Mouse (Mus musculus) stomach, embryonic 15.5 days (tissue): ENCODE results near the gene Psmd12. TPM values are rescaled to one million over a fixed set of nuclear protein-coding genes. Genes with fewer than 3 reads are reported as not detected.

Source experiments
- ATAC-seq: fragments of 200-750 bp; cut with Nextera tagmentation; 2 replicates; pipeline ENCODE4 v1.8.0; 2017; ENCODE audit warnings: low read depth, moderate number of reproducible peaks, moderate TSS enrichment; ENCODE audit not compliant: insufficient read depth, low FRiP score
- H3K27ac ChIP-seq: fragments of 300-500 bp; sonication (generic); 2 replicates; pipeline ENCODE4 v1.5.1; 2015; ENCODE audit warnings: mild to moderate bottlenecking, inconsistent platforms
- H3K27me3 ChIP-seq: fragments of 300-500 bp; sonication (generic); replicated peaks from 2 replicates; pipeline ENCODE4 v1.6.1; 2015; ENCODE audit warnings: inconsistent platforms
- H3K36me3 ChIP-seq: fragments of 300-500 bp; sonication (generic); 2 replicates; pipeline ENCODE4 v1.6.1; 2015; ENCODE audit warnings: inconsistent platforms
- H3K4me1 ChIP-seq: fragments of 300-500 bp; sonication (generic); 2 replicates; pipeline ENCODE4 v1.6.1; 2015; ENCODE audit warnings: inconsistent platforms
- H3K4me2 ChIP-seq: fragments of 300-500 bp; sonication (generic); 2 replicates; pipeline ENCODE4 v1.6.1; 2015; ENCODE audit warnings: mild to moderate bottlenecking, inconsistent platforms
- H3K4me3 ChIP-seq: fragments of 300-500 bp; sonication (generic); replicated peaks from 2 replicates; pipeline ENCODE4 v1.5.1; 2015; ENCODE audit warnings: inconsistent platforms
- H3K9ac ChIP-seq: fragments of 300-500 bp; sonication (generic); 2 replicates; pipeline ENCODE4 v1.6.1; 2015; ENCODE audit warnings: inconsistent platforms
- H3K9me3 ChIP-seq: fragments of 300-500 bp; sonication (generic); 2 replicates; pipeline ENCODE4 v1.6.1; 2016; ENCODE audit warnings: inconsistent platforms
- WGBS: fragments of 180-500 bp; shearing (Covaris S2); methylation state at CpG from one replicate; pipeline ENCODE4 v1.1.7; 2015; 5-methylcytosine and 5-hydroxymethylcytosine counted together
- polyA plus RNA-seq: library from polyadenylated mRNA; unstranded; fragments of >200 nt; fragmentation: Nextera tagmentation; extraction: Ambion mirVana; gene quantifications from 2 replicates; pipeline ENCODE4 v1.2.1, GENCODE M21; 2015

Psmd12 gene
- polyA plus RNA-seq, 1 experiment from 2014 or later: 160 TPM

- no peak overlapping the region for H3K27ac ChIP-seq
- H3K27me3 ChIP-seq: no peaks in the 10 kb centered on the region
- no peaks in the 10 kb centered on the region for H3K36me3 ChIP-seq
- no peak overlapping the region for H3K4me2 ChIP-seq
- H3K4me3 ChIP-seq: no peak overlapping the region
- WGBS: 63% methylated on average over 1 of the region's 1 CpGs
- H3K4me1 ChIP-seq: no peaks in the 10 kb centered on the region
- no peak overlapping the region for H3K9ac ChIP-seq
- ATAC-seq: no peak
- H3K9me3 ChIP-seq: no peaks in the 10 kb centered on the region
These were observed 41.9 kb downstream of the Psmd12 start for GRCm38 (mm10) chr11:107521153-107521552.

- no peak overlapping the region for H3K9ac ChIP-seq
- no peak overlapping the region for H3K27ac ChIP-seq
- no peak for ATAC-seq
- 59% methylated on average over 1 of the region's 1 CpGs for WGBS
- no peak overlapping the region for H3K4me2 ChIP-seq
- no peaks in the 10 kb centered on the region for H3K27me3 ChIP-seq
- H3K9me3 ChIP-seq: no peaks in the 10 kb centered on the region
- H3K36me3 ChIP-seq: no peaks in the 10 kb centered on the region
- H3K4me3 ChIP-seq: no peak overlapping the region
- no peaks in the 10 kb centered on the region; the same call in 1 of the 2 replicates for H3K4me1 ChIP-seq
These were observed 45.7 kb downstream of the Psmd12 start for GRCm38 (mm10) chr11:107524966-107525365.

- no peak overlapping the region for H3K9ac ChIP-seq
- no peak for ATAC-seq
- H3K4me1 ChIP-seq: no peaks in the 10 kb centered on the region; the same call in 1 of the 2 replicates
- H3K36me3 ChIP-seq: no peaks in the 10 kb centered on the region
- no peak overlapping the region for H3K4me2 ChIP-seq
- H3K4me3 ChIP-seq: no peak overlapping the region
- 70% methylated on average over 3 of the region's 3 CpGs for WGBS
- H3K27me3 ChIP-seq: no peaks in the 10 kb centered on the region
- no peak overlapping the region for H3K27ac ChIP-seq
- H3K9me3 ChIP-seq: no peaks in the 10 kb centered on the region
These were observed 48.3 kb downstream of the Psmd12 start for GRCm38 (mm10) chr11:107527632-107528031.

- 40% methylated on average over 8 of the region's 8 CpGs for WGBS
- H3K9me3 ChIP-seq: no peaks in the 10 kb centered on the region
- H3K4me3 ChIP-seq: no peak overlapping the region
- no peaks in the 10 kb centered on the region; the same call in 1 of the 2 replicates for H3K4me1 ChIP-seq
- H3K9ac ChIP-seq: no peak overlapping the region
- peak; percentile 43; the same call in 1 of the 2 replicates for ATAC-seq
- no peak overlapping the region for H3K4me2 ChIP-seq
- no peaks in the 10 kb centered on the region for H3K27me3 ChIP-seq
- no peaks in the 10 kb centered on the region for H3K36me3 ChIP-seq
- peak overlapping the region; percentile 21; the same call in 1 of the 2 replicates for H3K27ac ChIP-seq
These were observed 50.0 kb downstream of the Psmd12 start for GRCm38 (mm10) chr11:107529320-107529719.

- Histone ChIP-seq H3K9me3 (no peaks in the 10 kb centered on the region), H3K27me3 (no peaks in the 10 kb centered on the region), H3K9ac (no peak overlapping the region), H3K36me3 (no peaks in the 10 kb centered on the region), H3K4me1 (no peaks in the 10 kb centered on the region; the same call in 1 of the 2 replicates), H3K4me3 (no peak overlapping the region), H3K4me2 (no peak overlapping the region), H3K27ac (no peak overlapping the region)
- 63% methylated on average over 4 of the region's 4 CpGs for WGBS
- no peak for ATAC-seq
These were observed 52.2 kb downstream of the Psmd12 start for GRCm38 (mm10) chr11:107531445-107531844.

- Histone ChIP-seq H3K4me3 (no peak overlapping the region), H3K27me3 (no peaks in the 10 kb centered on the region), H3K9ac (no peak overlapping the region), H3K4me1 (no peaks in the 10 kb centered on the region; the same call in 1 of the 2 replicates), H3K36me3 (no peaks in the 10 kb centered on the region), H3K9me3 (no peaks in the 10 kb centered on the region), H3K4me2 (no peak overlapping the region), H3K27ac (no peak overlapping the region)
- ATAC-seq: no peak
- WGBS: 23% methylated on average over 5 of the region's 5 CpGs
These were observed 53.0 kb downstream of the Psmd12 start for GRCm38 (mm10) chr11:107532271-107532670.

- Histone ChIP-seq H3K36me3 (no peaks in the 10 kb centered on the region), H3K27ac (no peak overlapping the region), H3K27me3 (no peaks in the 10 kb centered on the region), H3K4me2 (no peak overlapping the region), H3K9me3 (no peaks in the 10 kb centered on the region), H3K4me1 (no peaks in the 10 kb centered on the region), H3K9ac (no peak overlapping the region), H3K4me3 (no peak overlapping the region)
- WGBS: 89% methylated on average over 4 of the region's 4 CpGs
- no peak for ATAC-seq
These were observed 59.7 kb downstream of the Psmd12 start for GRCm38 (mm10) chr11:107538994-107539393.

GRCm38 (mm10) chr11:107540339-107540738 is 61.1 kb downstream of the Psmd12 start:
- H3K4me1 ChIP-seq: no peaks in the 10 kb centered on the region
- H3K9ac ChIP-seq: no peak overlapping the region
- no peaks in the 10 kb centered on the region for H3K36me3 ChIP-seq
- H3K27ac ChIP-seq: no peak overlapping the region
- no peaks in the 10 kb centered on the region for H3K9me3 ChIP-seq
- no peaks in the 10 kb centered on the region for H3K27me3 ChIP-seq
- 48% methylated on average over 1 of the region's 1 CpGs for WGBS
- H3K4me2 ChIP-seq: no peak overlapping the region
- H3K4me3 ChIP-seq: no peak overlapping the region
- no peak for ATAC-seq

GRCm38 (mm10) chr11:107545747-107546476 is 66.6 kb downstream of the Psmd12 start:
- Histone ChIP-seq H3K4me3 (peak overlapping the region; percentile 97), H3K4me2 (peak overlapping the region; percentile 100), H3K36me3 (no peaks in the 10 kb centered on the region), H3K27me3 (no peaks in the 10 kb centered on the region), H3K4me1 (peaks cover 9% of the 10 kb centered on the region; the same call in 1 of the 2 replicates), H3K9ac (no peak overlapping the region), H3K9me3 (no peaks in the 10 kb centered on the region), H3K27ac (peak overlapping the region; percentile 53)
- WGBS: 23% methylated on average over 13 of the region's 13 CpGs
- no peak for ATAC-seq

GRCm38 (mm10) chr11:107546667-107547301 is 67.5 kb downstream of the Psmd12 start:
- no peaks in the 10 kb centered on the region for H3K36me3 ChIP-seq
- peak; percentile 37; the same call in 1 of the 2 replicates for ATAC-seq
- H3K4me1 ChIP-seq: peaks cover 9% of the 10 kb centered on the region; the same call in 1 of the 2 replicates
- under 1% methylated on average over 37 of the region's 37 CpGs for WGBS
- peak overlapping the region; percentile 100 for H3K4me2 ChIP-seq
- H3K27ac ChIP-seq: peak overlapping the region; percentile 53
- H3K9ac ChIP-seq: peak overlapping the region; percentile 43; the same call in 1 of the 2 replicates
- no peaks in the 10 kb centered on the region for H3K27me3 ChIP-seq
- H3K9me3 ChIP-seq: no peaks in the 10 kb centered on the region
- peak overlapping the region; percentile 97 for H3K4me3 ChIP-seq

- ATAC-seq: peak; percentile 81
- H3K9me3 ChIP-seq: no peaks in the 10 kb centered on the region
- peak within 1 kb of the TSS; percentile 94 for H3K9ac ChIP-seq
- peak within 1 kb of the TSS; percentile 70 for H3K27ac ChIP-seq
- no peaks in the 10 kb centered on the region for H3K36me3 ChIP-seq
- WGBS: under 1% methylated on average over 66 of the region's 70 CpGs
- no peaks in the 10 kb centered on the region for H3K27me3 ChIP-seq
- H3K4me1 ChIP-seq: peaks cover 9% of the 10 kb centered on the region; the same call in 1 of the 2 replicates
- peak within 1 kb of the TSS; percentile 100 for H3K4me2 ChIP-seq
- H3K4me3 ChIP-seq: peak within 1 kb of the TSS; percentile 97
These were observed 68.3 kb downstream of the Psmd12 start, which contains the start of gene Helz for GRCm38 (mm10) chr11:107547351-107548203. Gene Helz, plus strand, starts transcription at chr11:107547930.
